Mouse (Mus musculus) forebrain, embryonic 11.5 days (tissue): ENCODE data around the gene 1700042G07Rik. TPM values are rescaled to one million over a fixed set of nuclear protein-coding genes. Genes with fewer than 3 reads are reported as not detected.

Experiments
- ATAC-seq: fragments of 200-750 bp; cut with Nextera tagmentation; replicated peaks from 2 replicates; pipeline ENCODE4 v1.8.0; 2017; ENCODE audit warnings: moderate TSS enrichment; ENCODE audit not compliant: low FRiP score
- DNase-seq: peaks from one replicate; pipeline ENCODE4 v3.0.0-alpha.2; 2017; ENCODE audit warnings: low spot score
- H3K27ac ChIP-seq: fragments of 300-500 bp; sonication (generic); 2 replicates; pipeline ENCODE4 v1.5.1; 2014; ENCODE audit warnings: low read depth, low read length
- H3K27me3 ChIP-seq: fragments of 300-500 bp; sonication (generic); 2 replicates; pipeline ENCODE4 v1.6.1; 2014; ENCODE audit warnings: mild to moderate bottlenecking, low read length, mixed read lengths; ENCODE audit not compliant: control insufficient read depth, insufficient read depth
- H3K36me3 ChIP-seq: fragments of 300-500 bp; sonication (generic); 2 replicates; pipeline ENCODE4 v1.6.1; 2014; ENCODE audit warnings: mild to moderate bottlenecking, low read length, moderate library complexity, mixed read lengths; ENCODE audit not compliant: control insufficient read depth, insufficient read depth
- H3K4me1 ChIP-seq: fragments of 300-500 bp; sonication (generic); replicated peaks from 2 replicates; pipeline ENCODE4 v1.6.1; 2014; ENCODE audit warnings: low read length, mixed read lengths; ENCODE audit not compliant: control insufficient read depth, insufficient read depth
- H3K4me2 ChIP-seq: fragments of 300-500 bp; sonication (generic); 2 replicates; pipeline ENCODE4 v1.6.1; 2014; ENCODE audit warnings: low read depth, mild to moderate bottlenecking, low read length, moderate library complexity, mixed read lengths; ENCODE audit not compliant: severe bottlenecking
- H3K4me3 ChIP-seq: fragments of 300-500 bp; sonication (generic); 2 replicates; pipeline ENCODE4 v1.5.1; 2014; ENCODE audit warnings: low read depth, low read length
- H3K9ac ChIP-seq: fragments of 300-500 bp; sonication (generic); 2 replicates; pipeline ENCODE4 v1.6.1; 2014; ENCODE audit warnings: low read length
- H3K9me3 ChIP-seq: fragments of 300-500 bp; sonication (generic); 2 replicates; pipeline ENCODE4 v1.6.1; 2016; ENCODE audit warnings: low read length, mixed read lengths; ENCODE audit not compliant: control insufficient read depth
- WGBS: fragments of 180-500 bp; shearing (Covaris S2); extraction: QIAGEN DNeasy Blood & Tissue Kit; methylation state at CpG from one replicate; pipeline ENCODE4 v1.1.7; 2014; 5-methylcytosine and 5-hydroxymethylcytosine counted together
- polyA plus RNA-seq: library from polyadenylated mRNA; unstranded; fragments of >200 nt; fragmentation: Nextera tagmentation; extraction: Ambion mirVana; gene quantifications from 2 replicates; pipeline ENCODE4 v1.2.1, GENCODE M21; 2014

1700042G07Rik gene
- polyA plus RNA-seq, 1 experiment from 2014 or later, result not detected

DNA sequence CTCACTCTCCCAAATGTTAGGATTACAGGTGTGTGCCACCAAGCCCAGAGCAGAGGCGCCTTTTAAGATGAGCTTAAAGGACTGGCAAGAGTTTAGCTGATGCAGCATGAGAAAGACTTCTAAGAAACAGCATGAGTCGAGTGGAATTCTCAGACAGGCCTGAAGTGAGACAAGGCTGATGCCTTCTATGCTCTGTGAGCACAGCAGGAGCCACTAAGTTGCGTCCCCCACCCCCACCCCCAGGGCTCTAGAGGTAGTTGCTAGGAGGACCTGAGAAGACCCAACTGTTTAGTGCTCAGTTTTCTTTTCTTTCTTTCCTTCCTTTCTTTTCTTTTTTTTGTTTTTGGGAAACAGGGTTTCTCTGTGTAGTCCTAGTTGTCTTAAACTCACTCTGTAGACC is 8.9 kb downstream of the 1700042G07Rik start:
- Histone ChIP-seq H3K36me3 (no peaks in the 10 kb centered on the region), H3K4me2 (no peak overlapping the region), H3K27ac (no peak overlapping the region), H3K27me3 (no peaks in the 10 kb centered on the region), H3K9ac (no peak overlapping the region), H3K4me1 (peaks cover 4% of the 10 kb centered on the region; the same call in 1 of the 2 replicates), H3K4me3 (no peak overlapping the region), H3K9me3 (no peaks in the 10 kb centered on the region)
- no peak for DNase-seq
- no peak for ATAC-seq
- 13% methylated on average over 3 of the region's 3 CpGs for WGBS

- no peak for ATAC-seq
- WGBS, result 5% methylated on average over 12 of the region's 12 CpGs
- H3K9ac ChIP-seq, result peak overlapping the region; percentile 47
Observed at GRCm38 (mm10) chr4:116182745-116183144, 9.6 kb downstream of the 1700042G07Rik start.

GRCm38 (mm10) chr4:116185083-116185482 is 11.9 kb downstream of the 1700042G07Rik start:
- H3K9ac ChIP-seq, result no peak overlapping the region
- ATAC-seq (no peak), DNase-seq (no peak)
- WGBS, result 94% methylated on average over 4 of the region's 4 CpGs
- H3K4me1 ChIP-seq, result peaks cover 4% of the 10 kb centered on the region; the same call in 1 of the 2 replicates
- no peaks in the 10 kb centered on the region for H3K27me3 ChIP-seq
- H3K27ac ChIP-seq, result no peak overlapping the region
- H3K4me2 ChIP-seq, result no peak overlapping the region
- no peaks in the 10 kb centered on the region for H3K9me3 ChIP-seq
- H3K36me3 ChIP-seq, result no peaks in the 10 kb centered on the region
- no peak overlapping the region for H3K4me3 ChIP-seq

More at GRCm38 (mm10) chr4:116182745-116183144, 9.6 kb downstream of the 1700042G07Rik start:
- peaks cover 4% of the 10 kb centered on the region; the same call in 1 of the 2 replicates for H3K4me1 ChIP-seq
- H3K27ac ChIP-seq, result no peak overlapping the region
- H3K36me3 ChIP-seq, result no peaks in the 10 kb centered on the region
- H3K9me3 ChIP-seq, result no peaks in the 10 kb centered on the region
- no peak for DNase-seq
- 0 out of 2 replicates have a peak overlapping the region, but pooled peaks have one; percentile 2 for H3K4me3 ChIP-seq
- no peaks in the 10 kb centered on the region for H3K27me3 ChIP-seq
- peak overlapping the region; percentile 31; the same call in 1 of the 2 replicates for H3K4me2 ChIP-seq

GRCm38 (mm10) chr4:116192286-116192835 is 19.2 kb downstream of the 1700042G07Rik start:
- H3K27ac ChIP-seq, result no peak overlapping the region
- H3K36me3 ChIP-seq, result no peaks in the 10 kb centered on the region
- H3K4me3 ChIP-seq, result no peak overlapping the region
- no peaks in the 10 kb centered on the region for H3K27me3 ChIP-seq
- H3K9me3 ChIP-seq, result no peaks in the 10 kb centered on the region
- no peak overlapping the region for H3K4me2 ChIP-seq
- WGBS, result 70% methylated on average over 4 of the region's 4 CpGs
- DNase-seq, result no peak
- ATAC-seq, result no peak
- H3K9ac ChIP-seq, result no peak overlapping the region
- H3K4me1 ChIP-seq, result no peaks in the 10 kb centered on the region

GRCm38 (mm10) chr4:116193583-116194383 is 20.6 kb downstream of the 1700042G07Rik start:
- Histone ChIP-seq H3K4me2 (no peak overlapping the region), H3K9me3 (no peaks in the 10 kb centered on the region), H3K4me1 (no peaks in the 10 kb centered on the region), H3K9ac (no peak overlapping the region), H3K27me3 (no peaks in the 10 kb centered on the region), H3K27ac (no peak overlapping the region), H3K4me3 (no peak overlapping the region), H3K36me3 (no peaks in the 10 kb centered on the region)
- ATAC-seq (no peak), DNase-seq (no peak)
- 77% methylated on average over 9 of the region's 9 CpGs for WGBS

GRCm38 (mm10) chr4:116198422-116198821 is 25.2 kb downstream of the 1700042G07Rik start:
- Histone ChIP-seq H3K9ac (no peak overlapping the region), H3K27me3 (no peaks in the 10 kb centered on the region), H3K4me3 (no peak overlapping the region), H3K4me1 (no peaks in the 10 kb centered on the region), H3K4me2 (no peak overlapping the region), H3K27ac (no peak overlapping the region), H3K36me3 (no peaks in the 10 kb centered on the region), H3K9me3 (no peaks in the 10 kb centered on the region)
- ATAC-seq, result no peak
- no peak for DNase-seq
- 76% methylated on average over 2 of the region's 2 CpGs for WGBS

DNA sequence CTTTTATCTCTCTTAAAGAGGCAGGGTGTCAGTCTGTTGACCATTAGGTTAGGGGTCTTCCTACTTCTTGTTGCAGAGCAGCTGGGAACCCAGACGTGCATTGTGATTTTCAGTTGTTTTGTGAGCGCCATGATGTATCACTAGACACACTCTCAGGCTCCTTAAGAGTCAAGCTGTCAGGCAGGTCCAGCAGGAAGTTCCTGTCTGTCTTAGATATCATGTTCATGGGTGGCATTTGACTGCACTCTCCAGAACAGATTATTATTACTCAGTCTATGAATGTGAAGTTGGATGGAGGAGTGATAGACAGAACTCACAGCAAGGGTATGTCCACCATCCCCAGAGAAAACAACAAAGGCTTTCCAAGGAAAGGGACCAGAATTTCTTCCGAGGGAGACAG is 31.2 kb downstream of the 1700042G07Rik start:
- Histone ChIP-seq H3K4me2 (no peak overlapping the region), H3K27me3 (no peaks in the 10 kb centered on the region), H3K9ac (no peak overlapping the region), H3K9me3 (no peaks in the 10 kb centered on the region), H3K4me3 (no peak overlapping the region), H3K27ac (no peak overlapping the region), H3K4me1 (no peaks in the 10 kb centered on the region), H3K36me3 (no peaks in the 10 kb centered on the region)
- DNase-seq (no peak), ATAC-seq (no peak)
- 86% methylated on average over 3 of the region's 3 CpGs for WGBS

DNA sequence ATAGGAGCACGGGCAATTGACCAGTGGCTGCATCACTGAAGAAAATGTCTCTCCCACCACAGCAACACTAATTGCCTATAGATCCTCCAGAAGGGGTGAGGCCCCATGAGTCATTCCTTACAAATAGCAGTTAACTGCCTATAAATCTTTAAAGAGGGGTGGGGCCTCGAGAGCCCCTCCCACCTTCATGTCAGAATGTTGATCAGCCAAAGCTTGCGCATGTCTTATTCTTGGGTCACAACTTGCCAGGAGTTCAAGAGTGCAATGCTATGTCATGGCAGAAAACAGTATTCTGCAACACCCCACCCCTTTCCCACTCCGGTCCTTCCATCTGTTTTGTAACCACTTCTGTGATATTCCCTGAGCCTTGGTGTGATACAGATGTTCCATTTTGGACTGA is 33.4 kb downstream of the 1700042G07Rik start:
- Histone ChIP-seq H3K9ac (no peak overlapping the region), H3K4me1 (no peaks in the 10 kb centered on the region), H3K9me3 (no peaks in the 10 kb centered on the region), H3K36me3 (no peaks in the 10 kb centered on the region), H3K4me3 (no peak overlapping the region), H3K4me2 (no peak overlapping the region), H3K27me3 (no peaks in the 10 kb centered on the region), H3K27ac (no peak overlapping the region)
- 91% methylated on average over 4 of the region's 4 CpGs for WGBS
- ATAC-seq, result no peak
- DNase-seq, result no peak
